Mouse (Mus musculus) erythroblast, embryonic 14.5 days (primary cell): ENCODE results near the gene Retnla. TPM values are rescaled to one million over a fixed set of nuclear protein-coding genes. Genes with fewer than 3 reads are reported as not detected.
"Not testable (repeated sequence)": the region's sequence is repeated elsewhere in the genome, so short reads cannot be mapped to it uniquely, and the experiment has no call there.

Source experiments
- H3K27me3 ChIP-seq: 2 replicates; pipeline ENCODE4 v1.6.1; 2012; ENCODE audit warnings: inconsistent platforms; ENCODE audit not compliant: control insufficient read depth
- H3K36me3 ChIP-seq: 2 replicates; pipeline ENCODE4 v1.6.1; 2012; ENCODE audit warnings: mild to moderate bottlenecking, inconsistent platforms; ENCODE audit not compliant: control insufficient read depth
- H3K4me1 ChIP-seq: 2 replicates; pipeline ENCODE4 v1.6.1; 2012; ENCODE audit warnings: inconsistent platforms; ENCODE audit not compliant: control insufficient read depth
- H3K4me3 ChIP-seq: replicated peaks from 2 replicates; pipeline ENCODE3; 2012; ENCODE audit warnings: moderate library complexity, mild to moderate bottlenecking, inconsistent platforms
- H3K9me3 ChIP-seq: 2 replicates; pipeline ENCODE4 v1.6.1; 2012; ENCODE audit warnings: low read length, inconsistent platforms, mixed read lengths; ENCODE audit not compliant: control insufficient read depth
- GATA1 ChIP-seq: IDR thresholded peaks from 2 replicates; pipeline ENCODE4 v1.6.1; 2012; ENCODE audit warnings: low read length, inconsistent platforms, mixed read lengths
- TAL1 ChIP-seq: IDR thresholded peaks from 3 replicates; pipeline ENCODE4 v1.6.1; 2012; ENCODE audit warnings: low read length, inconsistent platforms, mixed read lengths
- polyA plus RNA-seq: library from polyadenylated mRNA; stranded (reverse); fragments of >175 nt; gene quantifications from 2 replicates; pipeline ENCODE4 v1.2.3, GENCODE M21; 2012

The Retnla gene
- polyA plus RNA-seq, 1 experiment, result not detected

GRCm38 (mm10) chr16:48826474-48826873 is 15.9 kb upstream of the Retnla start:
- H3K9me3 ChIP-seq, result no peaks in the 10 kb centered on the region
- H3K4me3 ChIP-seq, result no peak overlapping the region
- no peak for TF ChIP-seq GATA1
- no peak for TF ChIP-seq TAL1

GRCm38 (mm10) chr16:48827625-48828024 is 14.7 kb upstream of the Retnla start:
- TF ChIP-seq TAL1 (no peak), GATA1 (no peak)
- H3K9me3 ChIP-seq, result no peaks in the 10 kb centered on the region
- no peak overlapping the region for H3K4me3 ChIP-seq
- H3K36me3 ChIP-seq, result no peaks in the 10 kb centered on the region
- no peaks in the 10 kb centered on the region for H3K27me3 ChIP-seq
- H3K4me1 ChIP-seq, result no peaks in the 10 kb centered on the region

More at GRCm38 (mm10) chr16:48826474-48826873, 15.9 kb upstream of the Retnla start:
- Histone ChIP-seq H3K36me3 (no peaks in the 10 kb centered on the region), H3K27me3 (no peaks in the 10 kb centered on the region), H3K4me1 (no peaks in the 10 kb centered on the region)

DNA sequence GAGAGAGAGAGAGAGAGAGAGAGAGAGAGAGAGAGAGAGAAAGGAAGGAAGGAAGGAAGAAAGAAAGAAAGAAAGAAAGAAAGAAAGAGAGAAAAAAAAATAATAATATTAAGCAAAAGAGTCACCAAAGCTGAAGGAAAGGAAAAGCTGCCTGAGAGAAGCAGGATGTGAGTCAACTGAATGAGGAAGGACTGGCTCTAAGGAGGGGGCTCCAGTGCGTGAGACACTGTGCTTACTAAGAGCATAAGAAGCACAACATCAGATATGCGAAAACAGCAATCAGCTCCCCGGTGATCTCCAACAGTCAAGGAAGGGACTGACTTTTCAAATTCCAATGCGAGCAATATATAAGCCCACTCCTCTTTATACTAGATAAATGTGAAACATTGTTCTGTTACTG is 13.3 kb upstream of the Retnla start:
- no peaks in the 10 kb centered on the region for H3K4me1 ChIP-seq
- TF ChIP-seq GATA1 (no peak), TAL1 (no peak)
- no peaks in the 10 kb centered on the region for H3K27me3 ChIP-seq
- no peak overlapping the region for H3K4me3 ChIP-seq
- no peaks in the 10 kb centered on the region for H3K9me3 ChIP-seq
- H3K36me3 ChIP-seq, result no peaks in the 10 kb centered on the region

- no peak for TF ChIP-seq TAL1
- no peak for TF ChIP-seq GATA1
- Histone ChIP-seq H3K27me3 (no peaks in the 10 kb centered on the region), H3K4me1 (no peaks in the 10 kb centered on the region), H3K9me3 (no peaks in the 10 kb centered on the region), H3K36me3 (no peaks in the 10 kb centered on the region), H3K4me3 (no peak overlapping the region)
These were observed 10.3 kb upstream of the Retnla start for GRCm38 (mm10) chr16:48832055-48832454.

DNA sequence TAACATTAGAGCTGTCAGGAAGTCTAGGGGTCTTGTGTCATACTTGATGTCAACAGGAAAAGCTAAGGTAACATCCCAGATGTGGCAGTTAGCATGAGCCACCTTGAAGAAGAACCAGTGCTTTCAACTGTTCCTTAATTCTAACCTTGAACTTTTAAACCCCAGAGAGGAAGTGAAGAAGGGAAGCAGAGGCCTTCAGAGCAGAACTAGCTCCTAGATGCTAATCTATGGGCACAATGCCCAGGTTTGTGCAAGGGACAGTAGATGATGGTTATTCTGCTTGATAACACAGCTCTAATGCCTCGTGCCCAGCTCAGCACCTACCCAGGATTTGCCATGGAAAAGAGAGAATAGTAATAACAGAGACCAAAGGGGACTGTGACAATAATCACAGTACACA is 8.7 kb upstream of the Retnla start:
- not testable (repeated sequence) for H3K9me3 ChIP-seq, H3K36me3 ChIP-seq, H3K4me3 ChIP-seq, H3K4me1 ChIP-seq, H3K27me3 ChIP-seq

DNA sequence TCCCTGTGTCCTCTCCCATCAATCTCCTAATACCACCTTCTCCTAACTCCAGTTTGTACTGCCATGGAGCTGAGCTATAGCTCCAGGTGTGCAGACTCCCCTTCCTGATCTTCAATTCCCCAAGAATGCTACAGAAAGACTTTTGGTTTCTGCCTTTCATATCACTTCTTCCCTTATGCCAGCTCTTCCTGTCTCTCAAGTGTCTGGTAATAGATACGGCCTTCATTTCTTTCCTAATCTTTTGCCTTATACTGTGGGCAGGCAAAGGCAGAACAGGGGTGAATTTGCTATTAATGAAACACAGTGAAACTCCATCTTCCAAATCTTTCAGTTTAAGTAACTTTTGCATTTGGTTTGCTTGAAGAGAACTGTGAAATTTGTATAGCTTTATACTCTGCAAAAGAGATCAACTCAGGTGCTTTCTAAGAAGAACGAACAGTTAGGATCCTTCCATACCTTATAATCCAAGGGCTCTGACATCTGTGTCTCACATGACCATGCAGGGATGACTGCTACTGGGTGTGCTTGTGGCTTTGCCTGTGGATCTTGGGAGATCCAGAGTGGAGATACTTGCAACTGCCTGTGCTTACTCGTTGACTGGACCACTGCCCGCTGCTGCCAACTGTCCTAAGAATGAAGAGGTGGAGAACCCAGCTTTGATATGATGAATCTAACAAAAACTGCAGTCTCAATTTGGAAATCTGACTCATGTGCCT is 1.5 kb downstream of the Retnla start:
- Histone ChIP-seq H3K9me3 (no peaks in the 10 kb centered on the region), H3K4me1 (no peaks in the 10 kb centered on the region), H3K27me3 (no peaks in the 10 kb centered on the region), H3K36me3 (no peaks in the 10 kb centered on the region), H3K4me3 (no peak overlapping the region)
- TF ChIP-seq TAL1, result no peak
- TF ChIP-seq GATA1, result no peak

GRCm38 (mm10) chr16:48865004-48865403 is 22.7 kb downstream of the Retnla start:
- H3K9me3 ChIP-seq, H3K4me1 ChIP-seq, H3K4me3 ChIP-seq, H3K36me3 ChIP-seq, H3K27me3 ChIP-seq: not testable (repeated sequence)

DNA sequence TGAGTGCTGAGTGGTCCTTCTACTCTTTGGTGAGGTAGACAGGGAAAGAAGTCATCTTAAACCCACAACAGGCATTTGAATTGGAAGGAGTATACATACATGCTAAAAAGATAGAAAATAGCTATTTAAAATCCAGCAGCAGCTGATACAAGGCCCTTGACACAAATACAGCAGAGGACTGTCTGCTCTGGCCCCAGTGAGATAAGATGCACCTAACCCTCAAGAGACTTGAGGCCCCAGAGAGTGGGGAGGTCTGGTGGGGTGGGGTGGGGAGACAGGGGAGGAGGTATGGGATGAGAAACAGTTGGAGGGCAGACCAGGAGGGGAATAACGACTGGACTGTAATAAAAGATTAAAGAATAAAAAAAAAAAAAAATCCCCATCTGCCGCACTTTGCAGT is 25.3 kb downstream of the Retnla start:
- no peaks in the 10 kb centered on the region for H3K27me3 ChIP-seq
- peaks cover 6% of the 10 kb centered on the region for H3K4me1 ChIP-seq
- no peak overlapping the region for H3K4me3 ChIP-seq
- no peaks in the 10 kb centered on the region for H3K9me3 ChIP-seq
- TF ChIP-seq GATA1 (no peak), TAL1 (no peak)
- no peaks in the 10 kb centered on the region for H3K36me3 ChIP-seq

DNA sequence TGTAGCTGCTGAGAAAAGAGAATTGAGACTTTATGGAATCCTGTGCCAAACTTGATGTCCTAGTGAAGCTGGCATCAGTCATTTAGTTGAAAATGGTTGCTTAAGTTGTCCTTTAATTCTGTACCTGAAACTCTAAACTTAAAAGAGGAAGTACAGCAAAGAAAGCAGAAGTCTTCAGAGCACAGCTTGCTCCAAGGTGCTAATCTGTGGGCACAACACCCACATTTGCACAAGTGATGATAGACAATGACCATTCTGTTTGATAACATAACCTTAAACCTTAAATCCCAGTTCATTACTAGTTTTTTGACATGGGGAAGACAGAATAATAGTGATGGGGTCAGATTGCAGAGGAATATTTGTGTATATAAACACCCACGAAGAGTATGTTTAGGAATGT is 26.3 kb downstream of the Retnla start:
- Histone ChIP-seq H3K4me1 (peaks cover 6% of the 10 kb centered on the region), H3K27me3 (no peaks in the 10 kb centered on the region), H3K4me3 (no peak overlapping the region), H3K9me3 (no peaks in the 10 kb centered on the region), H3K36me3 (no peaks in the 10 kb centered on the region)
- TF ChIP-seq GATA1 (no peak), TAL1 (no peak)

DNA sequence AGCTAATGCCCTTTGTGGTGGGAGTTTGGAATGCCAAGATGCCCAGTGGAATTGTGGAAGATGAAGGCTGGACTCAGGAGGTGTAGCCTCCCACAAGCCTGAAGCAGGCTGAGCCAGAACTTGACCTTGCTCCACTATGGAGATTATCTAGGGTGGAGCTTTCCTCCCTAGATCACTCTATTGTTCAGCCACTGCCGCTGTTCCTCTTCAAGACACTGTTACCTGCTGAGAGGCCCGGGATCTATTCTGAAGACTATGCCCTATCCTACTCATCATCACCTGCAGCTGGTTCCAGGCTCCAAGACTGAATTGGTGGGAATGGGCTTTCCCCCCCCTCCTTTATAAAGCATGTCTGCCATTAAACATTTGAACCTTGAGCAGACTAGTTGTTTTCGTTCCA is 27.3 kb downstream of the Retnla start:
- Histone ChIP-seq H3K27me3 (no peaks in the 10 kb centered on the region), H3K9me3 (no peaks in the 10 kb centered on the region), H3K36me3 (no peaks in the 10 kb centered on the region), H3K4me1 (peaks cover 6% of the 10 kb centered on the region), H3K4me3 (no peak overlapping the region)
- TF ChIP-seq TAL1 (no peak), GATA1 (no peak)
